Mouse (Mus musculus) bone marrow, adult 2 months (tissue): ENCODE measurements around the gene Ccl21a. TPM values are rescaled to one million over a fixed set of nuclear protein-coding genes. Genes with fewer than 3 reads are reported as not detected.
"Not testable (repeated sequence)": the region's sequence is repeated elsewhere in the genome, so short reads cannot be mapped to it uniquely, and the experiment has no call there.

ENCODE experiments used
- H3K27ac ChIP-seq: fragments of 200-500 bp; 2 replicates; pipeline ENCODE4 v1.5.1; 2012; ENCODE audit warnings: low read depth, mild to moderate bottlenecking, control low read depth, inconsistent platforms, low read length; ENCODE audit not compliant: control insufficient read depth, poor library complexity, insufficient read depth
- H3K4me1 ChIP-seq: fragments of 200-500 bp; 2 replicates; pipeline ENCODE4 v1.6.1; 2011; ENCODE audit warnings: low read length; ENCODE audit not compliant: control insufficient read depth, insufficient read depth
- H3K4me3 ChIP-seq: fragments of 200-500 bp; replicated peaks from 2 replicates; pipeline ENCODE3; 2011; ENCODE audit warnings: mild to moderate bottlenecking, low read depth, low read length, control low read depth; ENCODE audit not compliant: control insufficient read depth
- WGBS: fragments of 180-500 bp; shearing (Covaris S2); methylation state at CpG from one replicate; pipeline ENCODE4 v1.1.7; 2018; 5-methylcytosine and 5-hydroxymethylcytosine counted together
- polyA plus RNA-seq: library from polyadenylated mRNA; stranded (reverse); fragments of >200 nt; gene quantifications from 2 replicates; pipeline ENCODE4 v1.2.4, GENCODE M21; 2011; ENCODE audit warnings: low replicate concordance; ENCODE audit not compliant: missing spikeins, insufficient read depth, insufficient read length

Gene Ccl21a
- not detected in 2 replicates for polyA plus RNA-seq

DNA sequence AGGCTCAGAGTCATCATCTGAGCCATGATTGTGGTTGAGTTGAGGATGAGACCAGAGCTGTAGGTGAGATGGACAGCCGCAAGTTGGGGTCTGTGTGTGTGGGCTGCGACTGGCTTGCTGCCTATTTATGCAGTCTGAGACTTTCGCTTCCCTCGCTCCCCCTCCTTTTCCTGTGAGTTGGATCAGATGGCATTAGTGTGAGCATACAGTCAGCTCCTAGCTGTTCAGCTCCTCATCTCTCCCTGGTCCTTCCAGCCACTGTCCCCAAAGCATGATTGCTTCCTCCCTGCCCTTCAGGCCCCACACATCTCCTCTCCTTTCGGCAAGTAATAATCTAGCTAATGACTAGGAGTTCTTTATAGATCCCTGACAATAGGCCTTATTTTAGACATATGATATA lies at the start of gene Ccl21a:
Gene Ccl21a (minus strand): TSS at position 101 of the 400 bp plus-strand sequence.
- no CpG with 5 or more reads among the region's 5 CpGs for WGBS
- H3K4me3 ChIP-seq, H3K4me1 ChIP-seq, H3K27ac ChIP-seq: not testable (repeated sequence)

DNA sequence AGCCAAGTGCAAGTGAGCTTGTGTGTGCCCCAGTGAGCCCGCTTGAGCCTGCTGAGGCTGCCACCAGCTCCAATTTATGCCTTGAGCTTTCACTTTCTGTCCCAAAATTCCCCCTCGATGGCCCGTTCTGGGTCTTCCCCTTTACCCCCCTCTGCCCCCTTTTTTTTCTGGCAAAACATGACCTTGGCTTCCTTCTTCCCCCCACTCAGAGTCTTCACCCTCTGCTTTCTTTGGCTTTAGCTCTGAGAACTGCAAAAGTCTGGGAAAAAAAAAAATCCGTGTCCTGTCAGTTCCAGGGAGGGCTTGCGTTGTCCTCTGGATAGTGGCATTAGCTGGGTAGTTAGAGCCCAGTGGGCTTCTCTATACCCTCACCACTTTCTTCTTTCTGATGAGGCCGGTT lies 17.3 kb downstream of the Ccl21a start, which contains the start of gene Ccl19:
Gene Ccl19 (minus strand): TSS at position 101 of the 400 bp plus-strand sequence.
- H3K4me3 ChIP-seq, H3K27ac ChIP-seq, H3K4me1 ChIP-seq: not testable (repeated sequence)
- no CpG with 5 or more reads among the region's 6 CpGs for WGBS

DNA sequence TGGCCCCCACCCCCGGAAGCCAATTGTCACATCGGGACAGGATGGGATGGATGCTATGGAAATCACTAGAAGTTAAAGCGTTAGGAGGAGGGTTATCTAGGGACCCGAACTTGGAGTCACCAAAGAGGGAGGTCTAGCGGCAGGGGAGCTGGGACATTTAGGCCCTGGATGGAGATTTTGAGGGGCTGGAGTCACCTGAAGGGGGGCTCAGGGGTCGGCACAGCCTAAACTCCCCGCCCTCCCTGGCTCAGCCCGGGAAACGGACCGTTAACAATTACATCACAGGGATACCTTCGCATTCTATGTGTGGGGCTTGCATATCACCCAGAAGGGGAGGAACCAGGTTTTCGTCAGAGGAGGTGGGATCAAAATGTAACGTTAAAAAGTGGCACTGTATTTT lies 38.5 kb downstream of the Ccl21a start, which contains the start of gene 4930578G10Rik:
Gene 4930578G10Rik (plus strand): TSS at position 301 of the 400 bp plus-strand sequence.
- H3K4me3 ChIP-seq, H3K4me1 ChIP-seq, H3K27ac ChIP-seq: not testable (repeated sequence)
- WGBS, result no CpG with 5 or more reads among the region's 13 CpGs

Other genes starting within 250 kb of the Ccl21a start
- not detected in 2 replicates for gene Fam205a2, start 245.8 kb downstream of the Ccl21a start, polyA plus RNA-seq
- not detected in 2 replicates for gene Gm10591, start 161.8 kb downstream of the Ccl21a start, polyA plus RNA-seq
- not detected in 2 replicates for gene Gm2564, start 144.3 kb downstream of the Ccl21a start, polyA plus RNA-seq
- not detected in 2 replicates for gene Ccl27b, start 118.7 kb downstream of the Ccl21a start, polyA plus RNA-seq
- gene Il11ra2, start 112.1 kb downstream of the Ccl21a start, polyA plus RNA-seq, result not detected in 2 replicates
- gene 4930578G10Rik, start 38.4 kb downstream of the Ccl21a start, polyA plus RNA-seq, result not detected in 2 replicates
- gene Ccl19, start 17.4 kb downstream of the Ccl21a start, polyA plus RNA-seq, result 3.8 TPM in 1 of 2 replicates, not detected in the other
- 0.45 and 0.84 TPM in 2 replicates for gene Fam205a1, start 79.9 kb upstream of the Ccl21a start, polyA plus RNA-seq
- gene Gm12394, start 82.8 kb upstream of the Ccl21a start, polyA plus RNA-seq, result not detected in 2 replicates
- not detected in 2 replicates for gene Fam205c, start 100.2 kb upstream of the Ccl21a start, polyA plus RNA-seq
- gene Phf24, start 142.7 kb upstream of the Ccl21a start, polyA plus RNA-seq, result not detected in 2 replicates
- 2.1 and 2.8 TPM in 2 replicates for gene Dnajb5, start 175.8 kb upstream of the Ccl21a start, polyA plus RNA-seq
- not detected in 2 replicates for gene 1700022I11Rik, start 195.6 kb upstream of the Ccl21a start, polyA plus RNA-seq
- 57.6 and 93.9 TPM in 2 replicates for gene Vcp, start 226.5 kb upstream of the Ccl21a start, polyA plus RNA-seq
- 12.8 and 19.0 TPM in 2 replicates for gene Fancg, start 236.5 kb upstream of the Ccl21a start, polyA plus RNA-seq